Mouse (Mus musculus) liver, embryonic 14.5 days (tissue): ENCODE measurements around the gene Cltb. TPM values are rescaled to one million over a fixed set of nuclear protein-coding genes. Genes with fewer than 3 reads are reported as not detected.

ENCODE experiments used
- ATAC-seq: fragments of 200-750 bp; cut with Nextera tagmentation; 2 replicates; pipeline ENCODE4 v1.8.0; 2017; ENCODE audit warnings: moderate number of reproducible peaks, mild to moderate bottlenecking, moderate library complexity; ENCODE audit not compliant: insufficient read depth
- DNase-seq, 3 experiments: peaks; one replicate each; pipeline ENCODE4 v3.0.0-alpha.2; 2012 to 2013; ENCODE audit warnings: low read depth in 3 of 3, low spot score in 3 of 3
- H3K27ac ChIP-seq: fragments of 300-500 bp; sonication (generic); 2 replicates; pipeline ENCODE4 v1.5.1; 2014; ENCODE audit warnings: moderate library complexity, mild to moderate bottlenecking, control low read depth, inconsistent platforms
- H3K27me3 ChIP-seq: fragments of 300-500 bp; sonication (generic); 2 replicates; pipeline ENCODE4 v1.6.1; 2014; ENCODE audit warnings: mild to moderate bottlenecking, low read length, moderate library complexity; ENCODE audit not compliant: control insufficient read depth, insufficient read depth
- H3K36me3 ChIP-seq: fragments of 300-500 bp; sonication (generic); replicated peaks from 2 replicates; pipeline ENCODE4 v1.6.1; 2014; ENCODE audit warnings: low read depth; ENCODE audit not compliant: control insufficient read depth, insufficient read depth
- H3K4me1 ChIP-seq, 2 experiments: fragments of 200-500 bp in 1 of 2; fragments of 300-500 bp in 1 of 2; sonication (generic) in 1 of 2; replicated peaks; 2 replicates each; pipeline ENCODE4 v1.6.1; 2012 to 2014; ENCODE audit warnings: antibody characterized with exemption in 1 of 2, inconsistent platforms in 1 of 2, low read length in 1 of 2; ENCODE audit not compliant: control insufficient read depth in 2 of 2, insufficient read depth in 2 of 2
- H3K4me2 ChIP-seq: fragments of 300-500 bp; sonication (generic); 2 replicates; pipeline ENCODE4 v1.6.1; 2014; ENCODE audit warnings: low read depth, mild to moderate bottlenecking, control low read depth, moderate library complexity
- H3K4me3 ChIP-seq, 2 experiments: fragments of 200-500 bp in 1 of 2; fragments of 300-500 bp in 1 of 2; sonication (generic) in 1 of 2; 2 replicates each; pipeline ENCODE4 v1.5.1; 2012 to 2014; ENCODE audit warnings: low read depth in 2 of 2, low read length in 2 of 2, mild to moderate bottlenecking in 2 of 2, control low read depth in 1 of 2, inconsistent platforms in 1 of 2, moderate library complexity in 1 of 2; ENCODE audit not compliant: insufficient read depth in 1 of 2
- H3K9ac ChIP-seq: fragments of 300-500 bp; sonication (generic); replicated peaks from 2 replicates; pipeline ENCODE4 v1.6.1; 2014; ENCODE audit warnings: mild to moderate bottlenecking, control low read depth, moderate library complexity
- H3K9me3 ChIP-seq: fragments of 300-500 bp; sonication (generic); 2 replicates; pipeline ENCODE4 v1.6.1; 2016; ENCODE audit warnings: low read length, mixed read lengths; ENCODE audit not compliant: control insufficient read depth
- CTCF ChIP-seq: IDR thresholded peaks from 2 replicates; pipeline ENCODE4 v1.5.1; 2016; ENCODE audit warnings: antibody characterized with exemption, low read depth, control low read depth
- EP300 ChIP-seq: IDR thresholded peaks from 2 replicates; pipeline ENCODE4 v1.6.1; 2016; ENCODE audit warnings: antibody characterized with exemption, low read depth
- WGBS: fragments of 180-500 bp; shearing (Covaris S2); extraction: QIAGEN DNeasy Blood & Tissue Kit; methylation state at CpG from one replicate; pipeline ENCODE4 v1.1.7; 2014; ENCODE audit not compliant: insufficient replicate concordance; 5-methylcytosine and 5-hydroxymethylcytosine counted together
- polyA plus RNA-seq, 2 experiments: library from polyadenylated mRNA; depleted of rRNA in 1 of 2; stranded (reverse) in 1 of 2; unstranded in 1 of 2; fragments of >200 nt; fragmentation: Nextera tagmentation in 1 of 2; extraction: Ambion mirVana in 1 of 2; gene quantifications; 2 replicates each; pipeline versions ENCODE4 v1.2.1 to v1.2.3; 2012 to 2014

The Cltb gene
- polyA plus RNA-seq, 2 experiments: 15.2 to 30.6 TPM

GRCm38 (mm10) chr13:54607204-54607603, 3.9 kb downstream of the Cltb start:
- no peak overlapping the region; the same call in none of the 2 replicates for H3K27ac ChIP-seq
- 45% methylated on average over 5 of the region's 5 CpGs for WGBS
- no peak for TF ChIP-seq EP300
- no peak for TF ChIP-seq CTCF
- no peak overlapping the region for H3K4me3 ChIP-seq
- DNase-seq: peak in 1 of 3 experiments; percentile 30
- peak overlapping the region; percentile 37 for H3K4me2 ChIP-seq
- peak overlapping the region; percentile 15 for H3K9ac ChIP-seq
- H3K4me1 ChIP-seq: peaks cover 35 to 39% of the 10 kb centered on the region in 2 experiments
- no peak for ATAC-seq
- H3K27me3 ChIP-seq: no peaks in the 10 kb centered on the region
- no peaks in the 10 kb centered on the region for H3K9me3 ChIP-seq
- no peaks in the 10 kb centered on the region; the same call in 1 of the 2 replicates for H3K36me3 ChIP-seq

DNA sequence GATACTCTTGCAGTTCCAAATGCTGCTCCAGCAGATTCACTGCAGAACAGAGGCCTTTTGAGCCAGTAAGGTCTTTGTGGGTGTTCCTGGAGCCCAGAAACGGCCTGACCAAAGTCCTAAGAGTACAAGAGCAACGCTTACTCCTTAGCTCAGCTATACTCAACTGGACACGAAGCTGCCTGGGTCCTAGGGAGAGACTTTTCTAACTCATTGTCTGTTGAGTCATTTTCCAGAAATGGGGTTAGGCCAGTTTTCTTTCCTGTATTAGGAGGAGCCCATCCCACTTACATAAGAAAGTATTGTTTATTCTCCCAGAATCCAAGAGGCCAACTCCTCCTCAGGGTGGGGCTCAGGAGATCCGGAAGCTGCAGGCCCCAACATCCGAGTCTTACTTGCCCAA, 5.7 kb downstream of the Cltb start:
- no peak for ATAC-seq

GRCm38 (mm10) chr13:54604221-54604620, 6.9 kb downstream of the Cltb start:
- peaks cover 23 to 25% of the 10 kb centered on the region in 2 experiments for H3K4me1 ChIP-seq
- no peaks in the 10 kb centered on the region; the same call in none of the 2 replicates for H3K36me3 ChIP-seq
- no peak for TF ChIP-seq EP300
- no peak for TF ChIP-seq CTCF
- no peak overlapping the region for H3K4me2 ChIP-seq
- 72% methylated on average over 4 of the region's 4 CpGs for WGBS
- no peak overlapping the region for H3K4me3 ChIP-seq
- DNase-seq: no peak
- H3K9me3 ChIP-seq: no peaks in the 10 kb centered on the region
- no peak overlapping the region for H3K27ac ChIP-seq
- H3K27me3 ChIP-seq: no peaks in the 10 kb centered on the region
- no peak overlapping the region for H3K9ac ChIP-seq
- no peak for ATAC-seq

More for the DNA sequence above, 5.7 kb downstream of the Cltb start:
- TF ChIP-seq EP300: no peak
- TF ChIP-seq CTCF: no peak
- Histone ChIP-seq H3K4me2 (no peak overlapping the region), H3K9me3 (no peaks in the 10 kb centered on the region), H3K36me3 (no peaks in the 10 kb centered on the region; the same call in 1 of the 2 replicates), H3K4me1 (peaks cover 32 to 34% of the 10 kb centered on the region in 2 experiments), H3K9ac (no peak overlapping the region), H3K4me3 (no peak overlapping the region), H3K27ac (no peak overlapping the region), H3K27me3 (no peaks in the 10 kb centered on the region)
- DNase-seq: no peak
- WGBS: 80% methylated on average over 5 of the region's 5 CpGs

GRCm38 (mm10) chr13:54603501-54603900, 7.6 kb downstream of the Cltb start:
- H3K9ac ChIP-seq: no peak overlapping the region
- no peaks in the 10 kb centered on the region for H3K27me3 ChIP-seq
- no peak for TF ChIP-seq CTCF
- no peak for TF ChIP-seq EP300
- ATAC-seq: no peak
- no peak for DNase-seq
- peaks cover 16 to 18% of the 10 kb centered on the region in 2 experiments for H3K4me1 ChIP-seq
- no peak overlapping the region for H3K4me2 ChIP-seq
- H3K36me3 ChIP-seq: no peaks in the 10 kb centered on the region; the same call in none of the 2 replicates
- no peaks in the 10 kb centered on the region for H3K9me3 ChIP-seq
- H3K4me3 ChIP-seq: no peak overlapping the region
- no peak overlapping the region for H3K27ac ChIP-seq

- H3K4me3 ChIP-seq: no peak overlapping the region
- WGBS: 68% methylated on average over 3 of the region's 3 CpGs
- no peak overlapping the region for H3K9ac ChIP-seq
- H3K9me3 ChIP-seq: no peaks in the 10 kb centered on the region
- no peak for TF ChIP-seq EP300
- TF ChIP-seq CTCF: no peak
- DNase-seq: no peak
- H3K27me3 ChIP-seq: no peaks in the 10 kb centered on the region
- H3K36me3 ChIP-seq: no peaks in the 10 kb centered on the region; the same call in none of the 2 replicates
- peaks cover 11% of the 10 kb centered on the region in 2 experiments for H3K4me1 ChIP-seq
- no peak overlapping the region for H3K4me2 ChIP-seq
- ATAC-seq: no peak
- no peak overlapping the region for H3K27ac ChIP-seq
These were observed 8.5 kb downstream of the Cltb start for GRCm38 (mm10) chr13:54602639-54603111.
